Mouse (Mus musculus) embryonic facial prominence, embryonic 15.5 days (tissue): ENCODE data around the gene Scgb2b19. TPM values are rescaled to one million over a fixed set of nuclear protein-coding genes. Genes with fewer than 3 reads are reported as not detected.
"Not testable (repeated sequence)": the region's sequence is repeated elsewhere in the genome, so short reads cannot be mapped to it uniquely, and the experiment has no call there.

Experiments
- ATAC-seq: fragments of 200-750 bp; cut with Nextera tagmentation; 2 replicates; pipeline ENCODE4 v1.8.0; 2017; ENCODE audit warnings: low read depth, moderate TSS enrichment; ENCODE audit not compliant: insufficient number of reproducible peaks, low FRiP score, low TSS enrichment
- H3K27ac ChIP-seq: fragments of 300-500 bp; sonication (generic); replicated peaks from 2 replicates; pipeline ENCODE4 v1.5.1; 2015; ENCODE audit warnings: mild to moderate bottlenecking, inconsistent platforms
- H3K27me3 ChIP-seq: fragments of 300-500 bp; sonication (generic); 2 replicates; pipeline ENCODE4 v1.6.1; 2015; ENCODE audit warnings: inconsistent platforms
- H3K36me3 ChIP-seq: fragments of 300-500 bp; sonication (generic); 2 replicates; pipeline ENCODE4 v1.6.1; 2015; ENCODE audit warnings: mild to moderate bottlenecking, inconsistent platforms
- H3K4me1 ChIP-seq: fragments of 300-500 bp; sonication (generic); 2 replicates; pipeline ENCODE4 v1.6.1; 2015; ENCODE audit warnings: inconsistent platforms
- H3K4me2 ChIP-seq: fragments of 300-500 bp; sonication (generic); replicated peaks from 2 replicates; pipeline ENCODE4 v1.6.1; 2015; ENCODE audit warnings: mild to moderate bottlenecking, inconsistent platforms
- H3K4me3 ChIP-seq: fragments of 300-500 bp; sonication (generic); replicated peaks from 2 replicates; pipeline ENCODE4 v1.5.1; 2015; ENCODE audit warnings: mild to moderate bottlenecking, inconsistent platforms
- H3K9ac ChIP-seq: fragments of 300-500 bp; sonication (generic); 2 replicates; pipeline ENCODE4 v1.6.1; 2015; ENCODE audit warnings: inconsistent platforms
- H3K9me3 ChIP-seq: fragments of 300-500 bp; sonication (generic); replicated peaks from 2 replicates; pipeline ENCODE4 v1.6.1; 2016; ENCODE audit warnings: inconsistent platforms
- WGBS: fragments of 180-500 bp; shearing (Covaris S2); methylation state at CpG from one replicate; pipeline ENCODE4 v1.1.7; 2015; 5-methylcytosine and 5-hydroxymethylcytosine counted together
- polyA plus RNA-seq: library from polyadenylated mRNA; unstranded; fragments of >200 nt; fragmentation: Nextera tagmentation; extraction: Ambion mirVana; gene quantifications from 2 replicates; pipeline ENCODE4 v1.2.1, GENCODE M21; 2015

Scgb2b19 gene
- polyA plus RNA-seq = not detected in 2 replicates

GRCm38 (mm10) chr7:33280238-33280637 is at the start of gene Scgb2b19:
TSS of gene Scgb2b19 (minus strand) at chr7:33280338.
- H3K4me1 ChIP-seq, H3K4me2 ChIP-seq, H3K9me3 ChIP-seq, H3K27ac ChIP-seq, H3K27me3 ChIP-seq, H3K36me3 ChIP-seq, H3K4me3 ChIP-seq, ATAC-seq, H3K9ac ChIP-seq: not testable (repeated sequence)

- not testable (repeated sequence) for ATAC-seq, H3K4me2 ChIP-seq, H3K27me3 ChIP-seq
These were observed 6.9 kb upstream of the Scgb2b19 start, which contains the start of gene Scgb1b19 for GRCm38 (mm10) chr7:33286991-33287390. TSS of gene Scgb1b19 (plus strand) at chr7:33287291.

More at GRCm38 (mm10) chr7:33286991-33287390, 6.9 kb upstream of the Scgb2b19 start, which contains the start of gene Scgb1b19:
- 57% methylated on average over 3 of the region's 3 CpGs for WGBS
- not testable (repeated sequence) for H3K4me1 ChIP-seq, H3K27ac ChIP-seq, H3K4me3 ChIP-seq, H3K9ac ChIP-seq, H3K36me3 ChIP-seq, H3K9me3 ChIP-seq

Other genes starting within 250 kb of the Scgb2b19 start
- not detected in 2 replicates for gene Scgb2b17, start 223.8 kb downstream of the Scgb2b19 start, polyA plus RNA-seq
- not detected in 2 replicates for gene Scgb1b17, start 216.9 kb downstream of the Scgb2b19 start, polyA plus RNA-seq
- not detected in 2 replicates for gene Scgb2b18, start 106.5 kb downstream of the Scgb2b19 start, polyA plus RNA-seq
- not detected in 2 replicates for gene Scgb1b18, start 94.8 kb downstream of the Scgb2b19 start, polyA plus RNA-seq
- not detected in 2 replicates for gene Scgb1b19, start 7.0 kb upstream of the Scgb2b19 start, polyA plus RNA-seq
- not detected in 2 replicates for gene Scgb2b20, start 86.0 kb upstream of the Scgb2b19 start, polyA plus RNA-seq
- gene Scgb1b20, start 92.9 kb upstream of the Scgb2b19 start, polyA plus RNA-seq = not detected in 2 replicates
- gene Scgb2b21, start 240.1 kb upstream of the Scgb2b19 start, polyA plus RNA-seq = not detected in 2 replicates